Mouse (Mus musculus): Measurements from ENCODE around the gene Gucy1b1. TPM values are rescaled to one million over a fixed set of nuclear protein-coding genes. Genes with fewer than 3 reads are reported as not detected.
A peak's percentile ranks its signal among the peaks of the same experiment; 100 is the strongest.

Gucy1b1 gene
- polyA plus RNA-seq, 1 experiment from 2014 or later: 79.2 TPM

DNA sequence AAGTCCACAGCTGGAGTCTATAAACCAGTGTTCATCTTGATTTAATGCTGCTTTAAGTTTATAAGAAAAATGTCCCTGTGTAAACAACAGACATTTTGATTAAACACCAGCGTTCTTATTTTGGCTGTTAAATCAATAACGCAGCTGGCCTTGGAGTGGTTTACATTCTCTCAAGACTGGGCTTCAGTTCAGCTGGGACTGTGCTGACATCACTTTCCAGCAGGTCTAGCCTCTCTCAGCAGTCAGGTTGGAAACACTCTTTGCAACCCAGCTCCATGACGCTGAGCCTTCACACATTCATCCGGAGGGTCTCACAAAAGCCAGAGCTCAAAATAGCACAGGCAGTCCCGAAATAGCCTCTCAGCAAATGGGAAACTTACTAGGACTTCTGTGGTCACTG, 17.3 kb downstream of the Gucy1b1 start:
- no peak overlapping the region for H3K9ac ChIP-seq
- no peak overlapping the region for H3K4me3 ChIP-seq
- H3K9me3 ChIP-seq: no peaks in the 10 kb centered on the region
- peak; percentile 97 for ATAC-seq (ENCODE audit: borderline replicate concordance, extremely low read depth, low FRiP score, low TSS enrichment)
- H3K27ac ChIP-seq: peak overlapping the region; percentile 72
- 3% methylated on average over 5 of the region's 5 CpGs for WGBS
- H3K36me3 ChIP-seq: peaks cover 3% of the 10 kb centered on the region; the same call in 1 of the 2 replicates
- H3K4me2 ChIP-seq: no peak overlapping the region
- H3K27me3 ChIP-seq: no peaks in the 10 kb centered on the region
- peaks cover 51% of the 10 kb centered on the region for H3K4me1 ChIP-seq

DNA sequence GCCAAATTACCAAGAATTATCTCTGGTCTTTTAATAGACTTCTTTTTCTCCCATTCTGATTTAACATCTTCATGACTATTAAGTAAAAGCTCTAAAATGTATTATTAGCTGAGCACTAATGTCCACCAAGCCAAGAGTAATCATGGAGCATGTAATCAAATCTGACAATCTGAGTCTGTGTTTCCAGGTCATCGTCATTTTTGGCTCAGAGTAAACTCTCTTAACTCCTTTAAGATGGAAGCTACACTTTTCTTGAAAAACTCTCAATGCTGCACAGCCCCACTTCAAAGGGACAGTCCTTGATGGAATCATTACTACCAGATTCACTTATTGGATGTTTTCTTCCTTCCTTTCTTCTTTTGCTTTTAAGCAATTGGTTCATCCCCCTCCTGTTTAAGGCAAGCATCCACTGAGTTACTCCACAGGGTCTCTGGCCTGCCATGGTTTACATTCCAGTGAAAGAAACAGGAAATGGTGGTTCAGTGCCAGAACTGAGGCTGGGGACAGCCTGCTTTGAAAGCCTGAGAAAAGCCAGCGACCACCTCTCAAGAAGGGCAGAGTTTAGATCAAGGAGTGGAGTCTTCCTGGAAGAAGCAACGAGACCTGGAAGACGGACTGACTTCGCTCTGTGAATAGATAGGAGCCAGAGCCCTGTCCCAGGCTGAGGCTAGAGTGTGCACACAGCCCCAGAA, 20.1 kb downstream of the Gucy1b1 start:
- ATAC-seq (ENCODE audit: borderline replicate concordance, extremely low read depth, low FRiP score, low TSS enrichment): peak; percentile 31; the same call in 1 of the 2 replicates
- H3K9ac ChIP-seq: no peak overlapping the region
- WGBS: 21% methylated on average over 5 of the region's 5 CpGs
- H3K4me3 ChIP-seq: no peak overlapping the region
- no peak overlapping the region for H3K4me2 ChIP-seq
- no peaks in the 10 kb centered on the region for H3K9me3 ChIP-seq
- H3K36me3 ChIP-seq: peaks cover 3% of the 10 kb centered on the region; the same call in 1 of the 2 replicates
- H3K27me3 ChIP-seq: no peaks in the 10 kb centered on the region
- H3K4me1 ChIP-seq: peaks cover 57% of the 10 kb centered on the region
- peak overlapping the region; percentile 41 for H3K27ac ChIP-seq

DNA sequence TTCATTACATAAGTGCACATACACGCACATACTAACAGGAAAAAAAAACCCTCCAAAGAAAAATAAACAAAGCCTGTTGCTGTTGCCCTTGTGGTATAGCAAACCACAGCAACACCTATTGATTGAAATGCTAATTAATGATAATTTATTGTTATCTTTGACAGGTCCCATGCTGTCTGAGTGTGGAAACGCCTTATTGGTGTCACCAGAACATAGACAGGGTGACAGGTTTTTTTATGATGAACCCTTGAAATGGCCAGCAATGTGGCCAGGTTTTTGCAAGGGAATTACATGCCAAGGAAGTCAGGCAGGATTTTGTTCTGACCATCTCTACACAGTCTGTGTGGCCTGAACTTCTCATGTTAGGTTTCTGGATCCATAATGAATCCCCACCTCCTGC, 22.5 kb downstream of the Gucy1b1 start:
- Histone ChIP-seq H3K4me3 (no peak overlapping the region), H3K4me2 (no peak overlapping the region), H3K4me1 (peaks cover 56% of the 10 kb centered on the region), H3K9ac (no peak overlapping the region), H3K9me3 (no peaks in the 10 kb centered on the region), H3K36me3 (no peaks in the 10 kb centered on the region), H3K27ac (peak overlapping the region; percentile 49), H3K27me3 (no peaks in the 10 kb centered on the region)
- 43% methylated on average over 2 of the region's 2 CpGs for WGBS
- ATAC-seq (ENCODE audit: borderline replicate concordance, extremely low read depth, low FRiP score, low TSS enrichment): no peak

DNA sequence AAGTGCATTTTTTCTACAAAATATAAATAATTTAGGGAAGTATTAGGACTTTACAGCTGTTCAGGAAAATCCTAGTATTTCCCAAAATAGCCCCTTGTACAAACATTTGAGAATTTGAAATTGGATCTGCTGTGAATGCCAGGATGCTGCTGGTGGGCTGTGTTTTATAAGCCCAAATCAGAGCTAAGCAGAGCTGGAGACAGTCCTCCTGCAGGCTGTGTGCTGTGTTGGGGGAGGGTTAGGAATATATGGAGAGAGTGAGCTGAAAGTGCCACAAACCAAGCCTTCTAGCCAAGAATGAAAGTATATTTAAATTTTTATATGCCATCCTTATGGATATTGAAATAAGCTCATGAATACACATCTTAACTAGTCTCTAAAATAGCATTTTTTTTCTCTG, 23.0 kb downstream of the Gucy1b1 start:
- Histone ChIP-seq H3K36me3 (no peaks in the 10 kb centered on the region), H3K4me1 (peaks cover 57% of the 10 kb centered on the region), H3K4me2 (no peak overlapping the region), H3K9ac (no peak overlapping the region), H3K4me3 (no peak overlapping the region), H3K27ac (peak overlapping the region; percentile 49; the same call in 1 of the 2 replicates), H3K9me3 (no peaks in the 10 kb centered on the region), H3K27me3 (no peaks in the 10 kb centered on the region)
- no peak for ATAC-seq (ENCODE audit: borderline replicate concordance, extremely low read depth, low FRiP score, low TSS enrichment)

DNA sequence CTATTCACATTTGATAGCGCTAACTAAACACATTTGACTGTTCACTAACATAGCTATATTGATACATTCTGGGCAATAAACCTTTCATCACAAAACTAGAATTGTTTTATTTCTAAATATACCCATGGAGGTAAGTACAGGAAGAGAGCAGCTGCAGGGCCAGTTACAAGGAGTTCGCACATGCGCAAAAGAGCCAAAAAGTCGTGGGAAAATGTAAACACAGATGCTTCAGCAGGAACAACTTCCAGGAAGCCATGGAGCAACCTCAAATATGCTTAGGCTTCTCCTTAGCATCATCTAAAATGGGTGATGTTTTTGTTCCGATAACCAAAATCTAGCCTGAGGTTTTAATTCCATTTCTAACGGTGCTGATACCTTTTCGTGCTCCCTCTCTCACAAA, 25.8 kb downstream of the Gucy1b1 start:
- Histone ChIP-seq H3K27ac (peak overlapping the region; percentile 53; the same call in 1 of the 2 replicates), H3K4me2 (no peak overlapping the region)
- 35% methylated on average over 7 of the region's 7 CpGs for WGBS

DNA sequence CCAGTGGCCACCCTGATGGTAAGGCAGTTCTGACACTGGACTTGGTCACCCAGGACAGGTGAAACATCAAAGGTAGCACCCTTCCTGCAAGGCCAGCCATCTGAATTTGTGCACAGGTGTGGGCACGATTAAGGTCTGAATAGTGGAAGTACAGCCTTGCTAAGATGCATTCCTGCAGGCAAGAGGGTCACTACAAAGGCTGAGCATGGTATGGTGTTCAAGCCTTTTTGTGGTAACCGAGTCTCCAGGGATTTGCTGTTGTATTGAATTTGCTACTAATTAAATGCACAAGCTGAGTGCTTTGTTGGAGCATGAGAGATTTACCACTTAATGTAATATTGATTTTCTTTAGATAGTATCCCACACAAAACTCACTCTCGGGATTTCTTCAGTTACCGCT, 26.4 kb downstream of the Gucy1b1 start:
- ATAC-seq (ENCODE audit: borderline replicate concordance, extremely low read depth, low FRiP score, low TSS enrichment): no peak
- Histone ChIP-seq H3K9ac (no peak overlapping the region), H3K27ac (no peak overlapping the region), H3K4me1 (peaks cover 62% of the 10 kb centered on the region), H3K4me2 (no peak overlapping the region), H3K36me3 (no peaks in the 10 kb centered on the region), H3K27me3 (no peaks in the 10 kb centered on the region), H3K9me3 (no peaks in the 10 kb centered on the region), H3K4me3 (no peak overlapping the region)
- WGBS: 79% methylated on average over 4 of the region's 4 CpGs

More for the DNA sequence above, 25.8 kb downstream of the Gucy1b1 start:
- Histone ChIP-seq H3K4me3 (no peak overlapping the region), H3K4me1 (peaks cover 58% of the 10 kb centered on the region), H3K9ac (no peak overlapping the region), H3K36me3 (no peaks in the 10 kb centered on the region), H3K9me3 (no peaks in the 10 kb centered on the region), H3K27me3 (no peaks in the 10 kb centered on the region)
- ATAC-seq (ENCODE audit: borderline replicate concordance, extremely low read depth, low FRiP score, low TSS enrichment): no peak

DNA sequence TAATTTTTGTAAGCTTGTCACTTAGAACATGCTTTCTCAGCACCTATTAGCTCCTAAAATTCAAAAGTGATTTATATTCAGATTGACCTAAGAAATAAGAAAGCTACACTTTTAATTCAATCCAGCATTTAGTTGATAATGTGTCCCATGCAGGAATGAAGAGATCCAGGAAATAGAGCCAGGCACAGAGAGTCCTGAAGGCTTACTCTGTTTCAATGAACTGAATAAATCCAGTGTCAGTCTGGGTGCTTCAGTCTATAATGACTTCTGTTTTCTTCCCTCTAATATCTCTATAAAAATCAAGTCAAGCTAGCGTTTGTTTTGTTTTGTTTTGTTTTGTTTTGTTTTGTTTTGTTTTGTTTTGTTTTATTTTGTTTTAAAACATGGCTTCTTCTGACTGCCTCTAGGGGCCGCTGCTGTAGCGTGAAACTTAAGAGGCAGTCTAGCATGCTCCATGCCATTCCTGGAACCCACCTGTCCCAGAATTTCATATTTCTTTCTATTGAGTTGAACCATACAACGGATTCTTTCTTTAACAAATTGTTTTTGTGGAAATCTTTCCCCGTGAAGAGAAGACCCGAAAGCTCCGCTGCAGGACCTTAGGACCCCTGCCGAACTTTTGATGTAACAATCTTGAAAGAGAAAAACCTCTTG, 27.3 kb downstream of the Gucy1b1 start:
- Histone ChIP-seq H3K4me3 (no peak overlapping the region), H3K4me1 (peaks cover 62% of the 10 kb centered on the region), H3K9me3 (no peaks in the 10 kb centered on the region), H3K36me3 (no peaks in the 10 kb centered on the region), H3K27ac (no peak overlapping the region), H3K4me2 (no peak overlapping the region), H3K9ac (no peak overlapping the region), H3K27me3 (no peaks in the 10 kb centered on the region)
- 31% methylated on average over 8 of the region's 8 CpGs for WGBS
- ATAC-seq (ENCODE audit: borderline replicate concordance, extremely low read depth, low FRiP score, low TSS enrichment): no peak

DNA sequence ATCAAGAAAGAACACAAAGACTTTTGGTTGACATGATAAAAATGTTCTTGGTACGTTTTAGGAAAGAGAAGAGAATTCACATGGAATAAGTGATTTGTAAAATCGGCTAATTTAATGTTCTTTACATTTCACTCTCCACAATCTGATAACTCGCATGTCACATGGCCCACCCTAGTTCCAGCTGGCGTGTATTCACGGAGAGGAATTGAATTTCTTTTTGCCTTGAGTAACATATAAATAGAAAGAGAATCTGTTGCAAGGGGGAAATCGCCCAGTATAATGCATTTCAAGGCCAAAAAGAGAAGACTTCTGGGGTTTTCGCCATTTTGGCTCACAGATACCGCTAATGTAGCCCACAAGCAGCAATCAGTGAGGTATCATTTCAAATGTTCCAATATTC, 28.4 kb downstream of the Gucy1b1 start:
- no peak overlapping the region for H3K4me2 ChIP-seq
- no peaks in the 10 kb centered on the region for H3K36me3 ChIP-seq
- H3K27me3 ChIP-seq: no peaks in the 10 kb centered on the region
- H3K9me3 ChIP-seq: no peaks in the 10 kb centered on the region
- ATAC-seq (ENCODE audit: borderline replicate concordance, extremely low read depth, low FRiP score, low TSS enrichment): no peak
- 62% methylated on average over 8 of the region's 8 CpGs for WGBS
- no peak overlapping the region for H3K4me3 ChIP-seq
- H3K27ac ChIP-seq: peak overlapping the region; percentile 42
- peaks cover 53% of the 10 kb centered on the region for H3K4me1 ChIP-seq
- no peak overlapping the region for H3K9ac ChIP-seq

DNA sequence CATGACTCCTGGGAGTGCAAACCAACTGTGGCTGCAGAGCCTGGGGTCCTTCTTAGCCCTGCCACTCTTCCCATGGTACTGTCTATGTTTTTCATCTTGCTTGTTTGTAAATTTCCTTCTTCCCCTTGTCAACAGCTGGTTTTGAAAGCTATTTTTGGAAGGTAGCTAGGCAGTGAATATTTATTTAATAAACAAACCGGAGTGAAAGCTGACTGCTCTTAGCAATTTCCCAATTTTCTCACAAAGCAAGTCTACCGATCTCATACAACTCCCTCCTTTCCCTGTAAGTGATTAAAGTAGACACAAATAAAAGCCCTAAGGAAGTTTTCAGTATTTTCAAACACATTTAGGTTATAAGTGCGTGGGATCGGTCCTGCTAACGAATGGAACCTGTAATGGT, 29.6 kb downstream of the Gucy1b1 start:
- Histone ChIP-seq H3K4me2 (no peak overlapping the region), H3K4me1 (peaks cover 49% of the 10 kb centered on the region), H3K27ac (peak overlapping the region; percentile 77), H3K9me3 (no peaks in the 10 kb centered on the region), H3K36me3 (peaks cover 1% of the 10 kb centered on the region; the same call in 1 of the 2 replicates), H3K4me3 (no peak overlapping the region), H3K27me3 (no peaks in the 10 kb centered on the region), H3K9ac (no peak overlapping the region)
- WGBS: 55% methylated on average over 5 of the region's 5 CpGs
- peak; percentile 41; the same call in 1 of the 2 replicates for ATAC-seq (ENCODE audit: borderline replicate concordance, extremely low read depth, low FRiP score, low TSS enrichment)

DNA sequence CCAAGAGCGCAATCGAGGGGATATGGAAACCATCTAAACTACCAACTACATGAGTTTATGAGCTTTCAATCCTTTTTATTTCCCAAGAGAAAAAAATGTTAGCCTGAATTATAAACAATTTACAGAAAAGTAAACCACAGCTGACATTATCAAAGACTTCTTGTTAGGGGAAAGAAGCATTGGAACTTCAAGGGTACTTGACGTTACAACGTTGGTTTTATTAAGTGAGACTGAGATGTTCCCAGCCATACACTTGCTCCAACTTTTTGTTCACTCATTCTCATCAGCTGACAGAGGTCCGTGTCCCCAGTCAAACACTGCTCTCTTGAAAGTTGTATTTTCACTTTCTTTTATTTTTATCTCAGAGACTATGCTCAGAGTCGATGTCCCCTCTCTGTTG, 30.8 kb downstream of the Gucy1b1 start:
- no peak overlapping the region for H3K9ac ChIP-seq
- no peaks in the 10 kb centered on the region for H3K9me3 ChIP-seq
- H3K4me1 ChIP-seq: peaks cover 36% of the 10 kb centered on the region
- no peaks in the 10 kb centered on the region for H3K27me3 ChIP-seq
- peak overlapping the region; percentile 82 for H3K27ac ChIP-seq
- peaks cover 6% of the 10 kb centered on the region; the same call in 1 of the 2 replicates for H3K36me3 ChIP-seq
- peak; percentile 62; the same call in 1 of the 2 replicates for ATAC-seq (ENCODE audit: borderline replicate concordance, extremely low read depth, low FRiP score, low TSS enrichment)
- H3K4me2 ChIP-seq: no peak overlapping the region; the same call in 1 of the 2 replicates
- H3K4me3 ChIP-seq: no peak overlapping the region
- WGBS: 25% methylated on average over 6 of the region's 6 CpGs

DNA sequence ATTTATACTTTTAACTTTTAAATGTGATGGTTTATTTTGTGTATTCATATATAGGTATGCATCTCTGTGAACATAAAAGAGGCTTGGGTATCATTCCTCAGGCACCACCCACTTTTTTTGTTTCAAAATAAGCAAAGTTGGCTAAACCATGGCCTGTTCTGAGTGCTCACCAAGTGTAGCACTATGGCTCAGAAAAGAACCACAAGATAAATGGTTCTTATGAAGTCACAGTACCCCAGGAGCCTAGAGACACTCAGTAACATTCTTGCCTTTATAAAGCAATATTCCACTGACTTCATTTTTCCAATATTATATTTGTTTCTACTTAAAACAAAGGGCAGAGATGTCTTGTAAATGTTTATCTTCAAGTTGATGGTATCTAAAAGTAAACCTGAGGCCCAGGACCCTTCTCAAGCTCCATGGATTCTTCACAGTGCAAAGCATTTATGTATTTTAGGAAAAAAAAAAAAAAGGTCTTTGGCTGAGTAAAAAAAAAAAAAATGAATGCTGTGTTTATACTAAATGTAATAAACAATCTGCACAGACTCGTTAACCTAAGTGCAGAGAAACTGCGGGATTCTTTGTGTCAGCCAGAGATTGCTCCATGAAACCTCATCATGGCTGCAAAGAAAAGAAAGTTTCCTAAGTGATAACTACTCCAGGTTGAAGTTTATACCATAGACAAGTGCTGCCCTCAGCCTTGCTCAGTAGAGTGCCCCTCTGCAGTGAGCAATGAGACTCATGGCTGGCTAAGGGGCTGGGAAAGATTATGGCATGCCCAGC, 38.0 kb downstream of the Gucy1b1 start:
- H3K27ac ChIP-seq: peak overlapping the region; percentile 69
- no peak overlapping the region for H3K9ac ChIP-seq
- no peaks in the 10 kb centered on the region for H3K9me3 ChIP-seq
- no peak overlapping the region for H3K4me3 ChIP-seq
- H3K4me2 ChIP-seq: no peak overlapping the region
- peaks cover 34% of the 10 kb centered on the region for H3K36me3 ChIP-seq
- 36% methylated on average over 2 of the region's 2 CpGs for WGBS
- H3K4me1 ChIP-seq: peaks cover 11% of the 10 kb centered on the region; the same call in 1 of the 2 replicates
- ATAC-seq (ENCODE audit: borderline replicate concordance, extremely low read depth, low FRiP score, low TSS enrichment): peak; percentile 52; the same call in 1 of the 2 replicates
- H3K27me3 ChIP-seq: no peaks in the 10 kb centered on the region
